Mouse (Mus musculus) forebrain, embryonic 11.5 days (tissue): ENCODE measurements at regions not wholly inside any gene's neighbourhood (a gene's known extent, or its start where the extent isn't known, plus 50 kb on each side); places are given as distances from the start of the nearest gene placed in this dataset.

Experiments used
- ATAC-seq: fragments of 200-750 bp; cut with Nextera tagmentation; replicated peaks from 2 replicates; pipeline ENCODE4 v1.8.0; 2017; ENCODE audit warnings: moderate TSS enrichment; ENCODE audit not compliant: low FRiP score
- DNase-seq: peaks from one replicate; pipeline ENCODE4 v3.0.0-alpha.2; 2017; ENCODE audit warnings: low spot score
- H3K27ac ChIP-seq: fragments of 300-500 bp; sonication (generic); 2 replicates; pipeline ENCODE4 v1.5.1; 2014; ENCODE audit warnings: low read depth, low read length
- H3K27me3 ChIP-seq: fragments of 300-500 bp; sonication (generic); 2 replicates; pipeline ENCODE4 v1.6.1; 2014; ENCODE audit warnings: mild to moderate bottlenecking, low read length, mixed read lengths; ENCODE audit not compliant: control insufficient read depth, insufficient read depth
- H3K36me3 ChIP-seq: fragments of 300-500 bp; sonication (generic); 2 replicates; pipeline ENCODE4 v1.6.1; 2014; ENCODE audit warnings: mild to moderate bottlenecking, low read length, moderate library complexity, mixed read lengths; ENCODE audit not compliant: control insufficient read depth, insufficient read depth
- H3K4me1 ChIP-seq: fragments of 300-500 bp; sonication (generic); replicated peaks from 2 replicates; pipeline ENCODE4 v1.6.1; 2014; ENCODE audit warnings: low read length, mixed read lengths; ENCODE audit not compliant: control insufficient read depth, insufficient read depth
- H3K4me2 ChIP-seq: fragments of 300-500 bp; sonication (generic); 2 replicates; pipeline ENCODE4 v1.6.1; 2014; ENCODE audit warnings: low read depth, mild to moderate bottlenecking, low read length, moderate library complexity, mixed read lengths; ENCODE audit not compliant: severe bottlenecking
- H3K4me3 ChIP-seq: fragments of 300-500 bp; sonication (generic); 2 replicates; pipeline ENCODE4 v1.5.1; 2014; ENCODE audit warnings: low read depth, low read length
- H3K9ac ChIP-seq: fragments of 300-500 bp; sonication (generic); 2 replicates; pipeline ENCODE4 v1.6.1; 2014; ENCODE audit warnings: low read length
- H3K9me3 ChIP-seq: fragments of 300-500 bp; sonication (generic); 2 replicates; pipeline ENCODE4 v1.6.1; 2016; ENCODE audit warnings: low read length, mixed read lengths; ENCODE audit not compliant: control insufficient read depth
- WGBS: fragments of 180-500 bp; shearing (Covaris S2); extraction: QIAGEN DNeasy Blood & Tissue Kit; methylation state at CpG from one replicate; pipeline ENCODE4 v1.1.7; 2014; 5-methylcytosine and 5-hydroxymethylcytosine counted together

GRCm38 (mm10) chr1:169439621-169440020 lies 91.6 kb downstream of the Nuf2 start:
- Histone ChIP-seq H3K9me3 (no peaks in the 10 kb centered on the region), H3K4me3 (no peak overlapping the region), H3K36me3 (no peaks in the 10 kb centered on the region), H3K4me1 (peaks cover 7% of the 10 kb centered on the region; the same call in 1 of the 2 replicates), H3K27me3 (no peaks in the 10 kb centered on the region), H3K27ac (peak overlapping the region; percentile 18; the same call in 1 of the 2 replicates), H3K4me2 (no peak overlapping the region), H3K9ac (no peak overlapping the region)
- ATAC-seq (peak; percentile 87), DNase-seq (peak; percentile 55)
- WGBS = 59% methylated on average over 2 of the region's 2 CpGs

- no peak for ATAC-seq
- H3K36me3 ChIP-seq = no peaks in the 10 kb centered on the region
- H3K4me2 ChIP-seq = no peak overlapping the region
- H3K4me1 ChIP-seq = peaks cover 7% of the 10 kb centered on the region; the same call in 1 of the 2 replicates
- 72% methylated on average over 3 of the region's 3 CpGs for WGBS
- DNase-seq = no peak
- H3K9ac ChIP-seq = no peak overlapping the region
- no peaks in the 10 kb centered on the region for H3K27me3 ChIP-seq
- H3K9me3 ChIP-seq = no peaks in the 10 kb centered on the region
- no peak overlapping the region for H3K4me3 ChIP-seq
- H3K27ac ChIP-seq = no peak overlapping the region
These were observed 93.3 kb downstream of the Nuf2 start for GRCm38 (mm10) chr1:169438006-169438405.

GRCm38 (mm10) chr1:169422408-169422807 lies 108.9 kb downstream of the Nuf2 start:
- Histone ChIP-seq H3K9me3 (no peaks in the 10 kb centered on the region), H3K4me3 (no peak overlapping the region), H3K36me3 (no peaks in the 10 kb centered on the region), H3K27me3 (no peaks in the 10 kb centered on the region), H3K9ac (no peak overlapping the region), H3K27ac (no peak overlapping the region), H3K4me1 (no peaks in the 10 kb centered on the region), H3K4me2 (no peak overlapping the region)
- 83% methylated on average over 3 of the region's 3 CpGs for WGBS
- ATAC-seq (no peak), DNase-seq (no peak)

- ATAC-seq (no peak), DNase-seq (no peak)
- H3K27ac ChIP-seq = no peak overlapping the region
- H3K4me1 ChIP-seq = no peaks in the 10 kb centered on the region
- WGBS = 65% methylated on average over 1 of the region's 1 CpGs
- H3K9me3 ChIP-seq = no peaks in the 10 kb centered on the region
- H3K27me3 ChIP-seq = no peaks in the 10 kb centered on the region
- no peak overlapping the region for H3K4me3 ChIP-seq
- H3K9ac ChIP-seq = no peak overlapping the region
- H3K36me3 ChIP-seq = no peaks in the 10 kb centered on the region
- H3K4me2 ChIP-seq = no peak overlapping the region
These were observed 109.6 kb downstream of the Nuf2 start for GRCm38 (mm10) chr1:169421671-169422070.

GRCm38 (mm10) chr1:169418665-169419045 lies 112.6 kb downstream of the Nuf2 start:
- Histone ChIP-seq H3K27me3 (no peaks in the 10 kb centered on the region), H3K4me1 (no peaks in the 10 kb centered on the region), H3K36me3 (no peaks in the 10 kb centered on the region), H3K9ac (no peak overlapping the region), H3K4me2 (no peak overlapping the region), H3K27ac (no peak overlapping the region), H3K4me3 (no peak overlapping the region), H3K9me3 (no peaks in the 10 kb centered on the region)
- DNase-seq (no peak), ATAC-seq (no peak)
- 87% methylated on average over 4 of the region's 4 CpGs for WGBS

- Histone ChIP-seq H3K9me3 (no peaks in the 10 kb centered on the region), H3K9ac (no peak overlapping the region), H3K4me1 (no peaks in the 10 kb centered on the region), H3K4me3 (no peak overlapping the region), H3K27ac (no peak overlapping the region), H3K27me3 (no peaks in the 10 kb centered on the region), H3K36me3 (no peaks in the 10 kb centered on the region), H3K4me2 (no peak overlapping the region)
- 77% methylated on average over 10 of the region's 10 CpGs for WGBS
- ATAC-seq (no peak), DNase-seq (no peak)
These were observed 113.1 kb downstream of the Nuf2 start for GRCm38 (mm10) chr1:169417979-169418664.

- Histone ChIP-seq H3K9me3 (no peaks in the 10 kb centered on the region), H3K4me2 (no peak overlapping the region), H3K9ac (no peak overlapping the region), H3K36me3 (no peaks in the 10 kb centered on the region), H3K4me1 (no peaks in the 10 kb centered on the region), H3K27ac (no peak overlapping the region), H3K27me3 (no peaks in the 10 kb centered on the region), H3K4me3 (no peak overlapping the region)
- no peak for ATAC-seq
- 92% methylated on average over 1 of the region's 1 CpGs for WGBS
- no peak for DNase-seq
These were observed 114.6 kb downstream of the Nuf2 start for GRCm38 (mm10) chr1:169416701-169417100.

GRCm38 (mm10) chr1:169408120-169408519 lies 123.1 kb downstream of the Nuf2 start:
- no peak overlapping the region for H3K4me2 ChIP-seq
- no peak overlapping the region for H3K27ac ChIP-seq
- ATAC-seq (no peak), DNase-seq (no peak)
- no peak overlapping the region for H3K9ac ChIP-seq
- H3K27me3 ChIP-seq = no peaks in the 10 kb centered on the region
- WGBS = 69% methylated on average over 2 of the region's 2 CpGs
- H3K9me3 ChIP-seq = no peaks in the 10 kb centered on the region
- H3K4me1 ChIP-seq = no peaks in the 10 kb centered on the region
- no peak overlapping the region for H3K4me3 ChIP-seq
- H3K36me3 ChIP-seq = no peaks in the 10 kb centered on the region

GRCm38 (mm10) chr1:169400841-169401240 lies 130.4 kb downstream of the Nuf2 start:
- Histone ChIP-seq H3K27ac (no peak overlapping the region), H3K27me3 (no peaks in the 10 kb centered on the region), H3K4me1 (no peaks in the 10 kb centered on the region), H3K36me3 (no peaks in the 10 kb centered on the region), H3K4me2 (no peak overlapping the region), H3K4me3 (no peak overlapping the region), H3K9ac (no peak overlapping the region), H3K9me3 (no peaks in the 10 kb centered on the region)
- WGBS = 74% methylated on average over 6 of the region's 6 CpGs
- ATAC-seq = no peak
- DNase-seq = no peak
